Mouse (Mus musculus): ENCODE measurements around the gene Cpeb3. TPM values are rescaled to one million over a fixed set of nuclear protein-coding genes. Genes with fewer than 3 reads are reported as not detected.

The Cpeb3 gene
- polyA plus RNA-seq, 1 experiment from 2014 or later: 3.7 TPM

DNA sequence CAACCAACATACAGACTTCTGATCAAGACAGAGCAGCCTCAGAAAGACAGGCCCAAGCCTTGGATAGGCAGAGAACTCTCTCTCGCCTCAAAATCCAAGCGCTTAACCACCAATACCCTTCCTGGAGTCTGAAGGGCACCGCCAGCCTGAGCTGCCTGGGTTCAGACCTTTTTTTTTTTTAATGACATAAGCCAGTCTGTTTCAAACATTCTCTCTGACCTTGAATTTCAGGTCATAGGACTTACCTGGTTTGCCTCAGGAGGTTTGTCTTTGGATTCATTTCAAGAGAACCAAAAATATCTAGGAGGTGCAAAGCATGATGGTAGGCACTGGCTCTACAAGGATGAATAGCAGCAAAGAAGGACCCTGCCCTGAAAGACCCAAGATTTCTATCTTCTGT lies 134.1 kb downstream of the Cpeb3 start:
- no peaks in the 10 kb centered on the region for H3K27me3 ChIP-seq
- no peak for ATAC-seq (ENCODE audit: low FRiP score)
- no peak overlapping the region for H3K9ac ChIP-seq
- WGBS: 99% methylated on average over 3 of the region's 3 CpGs
- no peak overlapping the region for H3K27ac ChIP-seq
- H3K4me1 ChIP-seq: peaks cover 3% of the 10 kb centered on the region; the same call in 1 of the 2 replicates
- no peaks in the 10 kb centered on the region for H3K9me3 ChIP-seq
- H3K36me3 ChIP-seq (replicated peaks): no peaks in the 10 kb centered on the region
- no peak overlapping the region for H3K4me3 ChIP-seq (replicated peaks)
- H3K4me2 ChIP-seq: no peak overlapping the region

GRCm38 (mm10) chr19:37072871-37073629 lies 135.4 kb downstream of the Cpeb3 start:
- H3K27ac ChIP-seq: no peak overlapping the region
- H3K4me3 ChIP-seq (replicated peaks): no peak overlapping the region
- peaks cover 3% of the 10 kb centered on the region; the same call in 1 of the 2 replicates for H3K4me1 ChIP-seq
- 55% methylated on average over 5 of the region's 5 CpGs for WGBS
- H3K9me3 ChIP-seq: no peaks in the 10 kb centered on the region
- no peak overlapping the region for H3K4me2 ChIP-seq
- no peak for ATAC-seq (ENCODE audit: low FRiP score)
- H3K27me3 ChIP-seq: no peaks in the 10 kb centered on the region
- H3K36me3 ChIP-seq (replicated peaks): no peaks in the 10 kb centered on the region
- H3K9ac ChIP-seq: no peak overlapping the region

- Histone ChIP-seq H3K27me3 (no peaks in the 10 kb centered on the region), H3K9ac (no peak overlapping the region), H3K36me3 (replicated peaks) (no peaks in the 10 kb centered on the region), H3K9me3 (no peaks in the 10 kb centered on the region), H3K27ac (no peak overlapping the region), H3K4me1 (peaks cover 3% of the 10 kb centered on the region; the same call in 1 of the 2 replicates), H3K4me2 (no peak overlapping the region), H3K4me3 (replicated peaks) (no peak overlapping the region)
- 86% methylated on average over 4 of the region's 4 CpGs for WGBS
- no peak for ATAC-seq (ENCODE audit: low FRiP score)
These were observed 139.2 kb downstream of the Cpeb3 start for GRCm38 (mm10) chr19:37069243-37069642.

DNA sequence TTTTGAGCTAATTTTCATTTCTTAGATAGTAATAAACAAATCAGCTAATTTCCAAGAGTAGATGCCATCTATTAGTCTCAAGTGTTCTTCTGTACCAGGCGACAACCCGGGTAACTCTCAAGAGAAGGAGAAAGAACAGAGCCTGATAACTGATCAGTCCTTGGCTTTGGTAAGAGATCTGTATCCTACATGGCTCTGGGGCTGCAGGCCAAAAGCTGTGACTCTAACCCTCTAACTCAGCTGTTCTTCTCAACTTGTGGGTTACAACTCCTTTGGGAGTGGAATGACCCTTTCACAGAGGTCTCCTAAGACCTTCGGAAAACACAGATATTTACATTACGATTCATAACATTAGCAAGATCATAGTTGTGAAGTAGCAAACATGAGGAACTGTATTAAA lies 148.3 kb downstream of the Cpeb3 start:
- no peaks in the 10 kb centered on the region for H3K9me3 ChIP-seq
- H3K4me3 ChIP-seq (replicated peaks): no peak overlapping the region
- no peaks in the 10 kb centered on the region for H3K36me3 ChIP-seq (replicated peaks)
- H3K4me1 ChIP-seq: no peaks in the 10 kb centered on the region
- no peak for ATAC-seq (ENCODE audit: low FRiP score)
- no peak overlapping the region for H3K9ac ChIP-seq
- WGBS: 91% methylated on average over 4 of the region's 4 CpGs
- no peaks in the 10 kb centered on the region for H3K27me3 ChIP-seq
- H3K27ac ChIP-seq: no peak overlapping the region
- H3K4me2 ChIP-seq: no peak overlapping the region

DNA sequence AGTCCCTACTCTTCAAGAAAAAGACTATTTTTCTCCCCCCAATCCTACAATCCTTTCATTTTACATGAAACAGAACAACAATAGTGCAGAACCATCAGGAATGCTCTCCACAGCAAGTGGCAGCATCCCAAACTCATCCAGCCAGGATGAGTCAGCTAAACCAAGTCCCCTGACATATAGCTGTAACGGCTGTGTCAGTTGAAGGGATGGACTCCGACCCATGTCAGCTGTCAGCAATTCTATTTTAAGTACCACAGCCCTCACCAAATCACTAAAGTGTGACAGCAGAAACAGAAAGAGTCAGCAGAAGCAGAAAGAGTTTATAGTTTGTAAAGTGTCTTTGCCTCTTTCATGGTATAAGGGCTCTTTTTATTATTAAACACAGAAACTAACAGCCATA lies 148.8 kb downstream of the Cpeb3 start:
- no peak overlapping the region for H3K4me3 ChIP-seq (replicated peaks)
- H3K27ac ChIP-seq: no peak overlapping the region
- no peaks in the 10 kb centered on the region for H3K4me1 ChIP-seq
- 78% methylated on average over 2 of the region's 2 CpGs for WGBS
- ATAC-seq (ENCODE audit: low FRiP score): no peak
- no peaks in the 10 kb centered on the region for H3K27me3 ChIP-seq
- H3K9ac ChIP-seq: no peak overlapping the region
- H3K9me3 ChIP-seq: no peaks in the 10 kb centered on the region
- H3K4me2 ChIP-seq: no peak overlapping the region
- H3K36me3 ChIP-seq (replicated peaks): no peaks in the 10 kb centered on the region

GRCm38 (mm10) chr19:37057161-37057905 lies 151.1 kb downstream of the Cpeb3 start:
- Histone ChIP-seq H3K9ac (no peak overlapping the region), H3K4me3 (replicated peaks) (no peak overlapping the region), H3K9me3 (no peaks in the 10 kb centered on the region), H3K27ac (no peak overlapping the region), H3K4me1 (no peaks in the 10 kb centered on the region), H3K27me3 (no peaks in the 10 kb centered on the region), H3K36me3 (replicated peaks) (no peaks in the 10 kb centered on the region), H3K4me2 (no peak overlapping the region)
- 72% methylated on average over 8 of the region's 8 CpGs for WGBS
- ATAC-seq (ENCODE audit: low FRiP score): no peak

- no peak for ATAC-seq (ENCODE audit: low FRiP score)
- no peaks in the 10 kb centered on the region for H3K9me3 ChIP-seq
- H3K9ac ChIP-seq: no peak overlapping the region
- no peaks in the 10 kb centered on the region for H3K27me3 ChIP-seq
- H3K4me2 ChIP-seq: no peak overlapping the region
- no peak overlapping the region for H3K4me3 ChIP-seq (replicated peaks)
- WGBS: 82% methylated on average over 4 of the region's 4 CpGs
- no peak overlapping the region for H3K27ac ChIP-seq
- H3K36me3 ChIP-seq (replicated peaks): no peaks in the 10 kb centered on the region
- H3K4me1 ChIP-seq: no peaks in the 10 kb centered on the region
These were observed 152.3 kb downstream of the Cpeb3 start for GRCm38 (mm10) chr19:37055976-37056556.

- Histone ChIP-seq H3K27me3 (no peaks in the 10 kb centered on the region), H3K9ac (no peak overlapping the region), H3K27ac (no peak overlapping the region), H3K36me3 (replicated peaks) (no peaks in the 10 kb centered on the region), H3K4me3 (replicated peaks) (no peak overlapping the region), H3K9me3 (no peaks in the 10 kb centered on the region), H3K4me1 (no peaks in the 10 kb centered on the region), H3K4me2 (no peak overlapping the region)
- 78% methylated on average over 4 of the region's 4 CpGs for WGBS
- peak; percentile 51; the same call in 1 of the 2 replicates for ATAC-seq (ENCODE audit: low FRiP score)
These were observed 157.6 kb downstream of the Cpeb3 start for GRCm38 (mm10) chr19:37050643-37051345.

DNA sequence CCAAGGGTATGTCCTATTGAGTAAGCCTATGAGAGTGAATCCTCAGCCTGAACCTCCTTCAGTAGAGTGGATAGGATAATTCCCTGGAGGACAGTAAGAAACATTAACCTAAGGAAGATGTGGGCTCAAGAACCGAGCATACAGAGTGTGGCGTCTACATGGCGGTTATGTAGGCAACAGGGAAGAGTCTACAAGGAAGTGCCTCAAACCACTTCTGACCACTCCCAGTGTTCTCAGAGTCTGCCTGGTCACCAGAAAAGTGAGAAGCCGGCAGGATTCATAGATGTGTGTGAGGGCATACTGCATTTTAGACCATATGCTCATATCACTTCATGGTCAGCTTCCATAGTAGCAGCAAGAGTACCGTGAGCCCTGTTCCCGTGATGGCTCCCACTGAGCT lies 159.9 kb downstream of the Cpeb3 start:
- Histone ChIP-seq H3K4me1 (no peaks in the 10 kb centered on the region), H3K9me3 (no peaks in the 10 kb centered on the region), H3K4me2 (no peak overlapping the region), H3K4me3 (replicated peaks) (no peak overlapping the region), H3K27me3 (no peaks in the 10 kb centered on the region), H3K36me3 (replicated peaks) (no peaks in the 10 kb centered on the region), H3K9ac (no peak overlapping the region), H3K27ac (no peak overlapping the region)
- ATAC-seq (ENCODE audit: low FRiP score): no peak
- WGBS: 92% methylated on average over 6 of the region's 6 CpGs

DNA sequence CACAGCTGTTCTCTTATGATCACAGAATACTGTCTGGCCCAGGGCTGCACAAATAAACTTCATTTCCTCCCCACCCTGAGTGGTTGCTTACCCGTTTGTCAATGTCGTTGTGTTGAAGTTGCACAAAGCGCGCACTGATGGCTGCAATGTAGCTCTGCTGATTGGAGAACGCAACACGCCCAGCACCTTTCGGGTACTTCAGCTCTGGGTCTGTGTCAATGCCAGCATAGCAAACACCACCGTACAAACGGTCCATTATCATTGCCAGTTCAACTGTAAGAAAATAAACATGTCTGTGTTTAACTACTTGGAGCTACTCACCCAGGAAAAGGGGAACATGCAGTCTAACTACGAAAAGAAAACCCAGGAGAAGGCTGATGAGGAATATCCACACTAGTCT lies 164.0 kb downstream of the Cpeb3 start:
- Histone ChIP-seq H3K27me3 (no peaks in the 10 kb centered on the region), H3K36me3 (replicated peaks) (no peaks in the 10 kb centered on the region), H3K4me3 (replicated peaks) (no peak overlapping the region), H3K4me2 (no peak overlapping the region), H3K9me3 (no peaks in the 10 kb centered on the region), H3K27ac (no peak overlapping the region), H3K4me1 (no peaks in the 10 kb centered on the region), H3K9ac (no peak overlapping the region)
- 88% methylated on average over 10 of the region's 10 CpGs for WGBS
- no peak for ATAC-seq (ENCODE audit: low FRiP score)

GRCm38 (mm10) chr19:37040906-37041305 lies 167.5 kb downstream of the Cpeb3 start:
- Histone ChIP-seq H3K4me1 (no peaks in the 10 kb centered on the region), H3K27me3 (no peaks in the 10 kb centered on the region)
- no peak for ATAC-seq (ENCODE audit: low FRiP score)

DNA sequence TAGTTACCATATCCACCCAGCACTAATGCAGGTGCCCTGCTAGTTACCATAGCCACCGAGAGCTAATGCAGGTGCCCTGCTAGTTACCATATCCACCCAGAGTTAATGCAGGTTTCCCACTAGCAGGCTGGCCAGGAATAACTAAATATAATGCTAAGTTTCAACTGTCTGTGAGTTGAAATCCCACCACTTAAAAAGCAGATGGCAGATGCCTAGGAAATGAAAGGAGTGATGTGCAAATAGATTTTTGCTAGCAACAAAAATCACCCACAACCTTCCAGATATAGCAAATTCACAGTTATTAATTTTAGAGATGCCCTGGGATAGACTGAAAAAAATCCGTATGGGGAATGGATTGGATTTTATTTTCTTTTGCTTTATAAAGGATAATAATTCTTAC lies 176.0 kb downstream of the Cpeb3 start:
- H3K4me1 ChIP-seq: no peaks in the 10 kb centered on the region
- no peak for ATAC-seq (ENCODE audit: low FRiP score)

More at GRCm38 (mm10) chr19:37040906-37041305, 167.5 kb downstream of the Cpeb3 start:
- Histone ChIP-seq H3K9me3 (no peaks in the 10 kb centered on the region), H3K27ac (no peak overlapping the region), H3K9ac (no peak overlapping the region), H3K36me3 (replicated peaks) (no peaks in the 10 kb centered on the region), H3K4me2 (no peak overlapping the region), H3K4me3 (replicated peaks) (no peak overlapping the region)

More for the DNA sequence above, 176.0 kb downstream of the Cpeb3 start:
- Histone ChIP-seq H3K27me3 (no peaks in the 10 kb centered on the region), H3K27ac (no peak overlapping the region), H3K36me3 (replicated peaks) (no peaks in the 10 kb centered on the region), H3K4me2 (no peak overlapping the region), H3K4me3 (replicated peaks) (no peak overlapping the region), H3K9ac (no peak overlapping the region), H3K9me3 (no peaks in the 10 kb centered on the region)
- 89% methylated on average over 2 of the region's 2 CpGs for whole genome bisulfite sequencing

All from forebrain, embryonic 12.5 days (tissue).